Mouse (Mus musculus): ENCODE results near the gene Gm28043. TPM values are rescaled to one million over a fixed set of nuclear protein-coding genes. Genes with fewer than 3 reads are reported as not detected.

The Gm28043 gene
- polyA plus RNA-seq, 1 experiment from 2014 or later = 4.1 TPM

DNA sequence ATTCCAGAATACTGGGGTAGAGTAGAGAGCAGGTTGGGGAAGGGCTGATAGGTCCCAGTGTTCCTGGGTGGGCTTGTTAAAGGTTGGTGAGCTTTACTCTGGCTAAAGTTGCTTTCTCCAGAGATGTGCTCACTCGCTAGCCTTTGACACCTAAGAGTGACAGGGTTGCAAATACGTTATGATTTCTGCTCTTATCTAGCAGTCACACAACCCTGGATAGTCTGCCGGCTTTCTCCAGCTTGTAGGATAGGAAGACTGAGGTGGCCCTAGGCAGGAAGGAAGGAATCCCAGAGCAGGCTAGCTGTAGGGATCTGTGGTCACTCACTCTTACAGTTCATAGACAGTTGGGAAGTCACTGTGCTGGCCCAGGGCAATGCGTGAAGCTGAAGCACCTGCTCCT is 69.6 kb downstream of the Gm28043 start:
- no peaks in the 10 kb centered on the region for H3K4me1 ChIP-seq
- no peaks in the 10 kb centered on the region for H3K9me3 ChIP-seq (replicated peaks)
- H3K4me3 ChIP-seq = no peak overlapping the region
- WGBS = 87% methylated on average over 4 of the region's 4 CpGs
- peaks cover 83% of the 10 kb centered on the region for H3K36me3 ChIP-seq
- no peaks in the 10 kb centered on the region for H3K27me3 ChIP-seq
- no peak overlapping the region for H3K27ac ChIP-seq
- H3K4me2 ChIP-seq (replicated peaks) = no peak overlapping the region
- no peak for ATAC-seq (ENCODE audit: low FRiP score)
- H3K9ac ChIP-seq = no peak overlapping the region

DNA sequence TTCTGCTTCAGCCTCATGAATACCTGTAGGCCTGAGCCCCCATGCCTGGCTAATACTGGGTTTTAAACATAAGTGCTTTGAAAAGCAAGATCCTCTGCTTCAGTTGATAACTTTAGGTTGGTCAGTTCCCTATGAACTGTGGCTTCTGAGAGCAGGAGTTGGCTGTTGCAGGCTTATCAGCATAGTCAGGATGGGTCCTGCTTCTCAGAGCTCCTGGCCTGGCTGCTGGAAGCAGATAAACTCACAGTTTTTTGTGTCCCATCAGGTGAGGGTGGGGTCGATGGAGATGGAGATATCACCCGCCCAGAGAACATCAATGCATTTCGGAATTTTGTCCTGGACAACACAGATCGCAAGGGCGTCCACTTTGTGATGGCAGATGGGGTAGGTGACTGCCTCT is 72.1 kb downstream of the Gm28043 start:
- no peak overlapping the region for H3K9ac ChIP-seq
- ATAC-seq (ENCODE audit: low FRiP score) = no peak
- no peak overlapping the region for H3K4me3 ChIP-seq
- WGBS = 98% methylated on average over 5 of the region's 5 CpGs
- H3K36me3 ChIP-seq = peaks cover 84% of the 10 kb centered on the region
- no peaks in the 10 kb centered on the region for H3K4me1 ChIP-seq
- H3K27ac ChIP-seq = no peak overlapping the region
- no peaks in the 10 kb centered on the region for H3K27me3 ChIP-seq
- H3K4me2 ChIP-seq (replicated peaks) = no peak overlapping the region
- H3K9me3 ChIP-seq (replicated peaks) = no peaks in the 10 kb centered on the region

DNA sequence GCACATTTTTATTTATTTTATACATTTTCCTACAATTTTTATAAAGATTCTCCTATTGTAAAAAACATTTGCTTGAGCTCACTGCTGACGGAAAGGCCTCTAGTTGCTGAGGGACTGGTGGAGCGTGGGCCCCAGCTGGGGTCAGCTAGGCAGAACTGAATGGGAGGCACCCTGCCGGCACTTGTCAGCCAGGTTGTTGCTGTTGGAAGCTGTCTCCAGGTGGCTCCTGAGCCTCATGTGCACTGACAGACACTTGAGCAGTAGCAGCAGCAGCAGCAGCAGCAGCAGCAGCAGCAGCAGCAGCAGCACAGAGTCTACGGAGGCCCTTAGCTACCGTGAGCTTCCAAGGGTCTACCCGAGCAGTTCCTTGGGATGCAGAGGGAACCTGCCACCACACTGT is 72.7 kb downstream of the Gm28043 start:
- H3K4me3 ChIP-seq = no peak overlapping the region
- no peaks in the 10 kb centered on the region for H3K4me1 ChIP-seq
- H3K9me3 ChIP-seq (replicated peaks) = no peaks in the 10 kb centered on the region
- peaks cover 79% of the 10 kb centered on the region for H3K36me3 ChIP-seq
- no peak for ATAC-seq (ENCODE audit: low FRiP score)
- 68% methylated on average over 6 of the region's 6 CpGs for WGBS
- H3K27ac ChIP-seq = no peak overlapping the region
- no peak overlapping the region for H3K4me2 ChIP-seq (replicated peaks)
- H3K9ac ChIP-seq = no peak overlapping the region
- no peaks in the 10 kb centered on the region for H3K27me3 ChIP-seq

DNA sequence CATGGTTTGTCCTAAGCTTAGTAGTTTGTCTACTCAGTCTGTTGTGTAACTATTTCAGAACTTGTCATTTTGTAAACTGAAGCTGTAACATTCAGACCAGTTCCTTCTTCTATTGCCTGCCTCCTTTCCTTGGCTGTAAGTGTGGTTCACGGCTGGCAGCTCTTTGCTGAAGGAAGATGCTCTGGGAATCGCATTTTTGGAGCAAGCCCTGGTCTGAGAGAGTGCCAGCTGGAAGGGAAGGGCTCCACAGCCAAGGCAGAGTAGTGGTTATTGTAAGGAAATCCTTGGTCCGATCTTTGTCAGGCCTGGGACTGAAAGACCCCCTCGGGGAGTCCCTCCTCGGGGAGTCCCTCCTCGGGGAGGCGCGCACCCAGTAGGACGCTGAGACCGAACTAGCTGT is 73.9 kb downstream of the Gm28043 start:
- Histone ChIP-seq H3K36me3 (peaks cover 76% of the 10 kb centered on the region), H3K27ac (no peak overlapping the region), H3K27me3 (no peaks in the 10 kb centered on the region), H3K9ac (no peak overlapping the region), H3K4me1 (no peaks in the 10 kb centered on the region), H3K4me2 (replicated peaks) (no peak overlapping the region), H3K9me3 (replicated peaks) (no peaks in the 10 kb centered on the region), H3K4me3 (no peak overlapping the region)
- ATAC-seq (ENCODE audit: low FRiP score) = no peak
- WGBS = 95% methylated on average over 10 of the region's 10 CpGs

DNA sequence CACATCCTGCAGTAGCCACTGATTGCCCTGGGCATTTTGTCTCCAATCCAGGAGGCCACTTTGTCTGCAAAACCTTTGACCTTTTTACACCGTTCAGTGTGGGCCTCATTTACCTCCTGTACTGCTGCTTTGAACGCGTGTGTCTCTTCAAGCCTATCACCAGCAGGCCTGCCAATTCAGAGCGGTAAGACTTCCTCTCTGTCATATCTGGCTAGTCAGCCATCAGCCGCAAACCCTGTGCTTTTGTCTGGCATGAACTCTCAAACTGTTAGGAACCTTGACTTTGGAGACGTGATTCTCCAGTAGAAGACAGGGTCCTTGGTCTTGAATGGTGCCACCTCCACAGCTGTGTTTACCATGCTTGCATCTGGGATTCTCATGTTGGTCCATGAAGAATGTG is 75.6 kb downstream of the Gm28043 start:
- Histone ChIP-seq H3K4me1 (no peaks in the 10 kb centered on the region), H3K27ac (no peak overlapping the region), H3K4me3 (no peak overlapping the region), H3K9me3 (replicated peaks) (no peaks in the 10 kb centered on the region), H3K9ac (no peak overlapping the region), H3K4me2 (replicated peaks) (no peak overlapping the region), H3K36me3 (peaks cover 76% of the 10 kb centered on the region), H3K27me3 (no peaks in the 10 kb centered on the region)
- WGBS = 83% methylated on average over 6 of the region's 6 CpGs
- ATAC-seq (ENCODE audit: low FRiP score) = no peak

DNA sequence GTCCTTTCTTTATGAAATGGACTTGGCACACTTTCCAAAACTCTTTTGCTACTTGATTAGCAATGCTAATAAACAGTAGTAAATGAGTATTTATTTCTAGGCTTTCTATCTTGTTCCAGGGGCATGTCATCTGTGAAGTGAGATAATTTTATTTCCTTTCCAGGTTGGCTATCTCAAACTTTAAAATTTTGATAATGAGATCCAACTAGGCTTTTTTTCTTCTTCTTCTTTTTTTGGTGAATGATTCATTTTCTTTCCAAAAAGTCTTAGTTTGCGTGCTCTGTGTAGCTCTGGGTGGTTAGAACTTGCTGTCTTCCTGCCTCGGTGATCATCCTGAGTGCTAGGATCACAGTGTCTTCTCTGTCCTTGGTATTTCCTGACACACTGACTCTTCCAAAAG is 78.2 kb downstream of the Gm28043 start:
- Histone ChIP-seq H3K4me3 (no peak overlapping the region), H3K9me3 (replicated peaks) (no peaks in the 10 kb centered on the region), H3K4me1 (no peaks in the 10 kb centered on the region), H3K4me2 (replicated peaks) (no peak overlapping the region), H3K27me3 (no peaks in the 10 kb centered on the region), H3K9ac (no peak overlapping the region), H3K36me3 (peaks cover 75% of the 10 kb centered on the region), H3K27ac (no peak overlapping the region)
- no peak for ATAC-seq (ENCODE audit: low FRiP score)
- WGBS = 94% methylated on average over 2 of the region's 2 CpGs

DNA sequence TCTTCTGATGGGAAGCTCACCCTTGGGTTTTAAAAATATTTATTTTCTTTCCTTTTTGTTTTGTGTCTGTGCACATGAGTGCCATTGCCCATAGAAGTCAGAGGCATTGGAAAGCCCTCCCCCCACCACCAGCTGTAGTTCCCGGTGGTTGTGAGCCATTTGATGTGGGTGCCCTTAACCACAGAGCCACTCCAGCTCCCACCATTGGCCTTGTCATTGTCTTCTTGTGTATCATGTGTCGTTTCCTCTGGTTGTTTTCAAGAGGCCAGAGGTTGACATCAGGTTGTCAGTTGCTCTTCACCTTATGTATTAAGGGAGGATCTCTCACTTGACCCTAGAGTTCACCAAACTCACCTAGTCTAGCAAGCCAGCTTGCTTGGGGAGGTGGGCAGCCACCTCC is 78.9 kb downstream of the Gm28043 start:
- H3K27ac ChIP-seq = no peak overlapping the region
- no peaks in the 10 kb centered on the region for H3K9me3 ChIP-seq (replicated peaks)
- H3K4me2 ChIP-seq (replicated peaks) = no peak overlapping the region
- no peak for ATAC-seq (ENCODE audit: low FRiP score)
- no peak overlapping the region for H3K9ac ChIP-seq
- no peak overlapping the region for H3K4me3 ChIP-seq
- peaks cover 77% of the 10 kb centered on the region for H3K36me3 ChIP-seq
- 78% methylated on average over 2 of the region's 2 CpGs for WGBS
- H3K4me1 ChIP-seq = no peaks in the 10 kb centered on the region
- no peaks in the 10 kb centered on the region for H3K27me3 ChIP-seq

DNA sequence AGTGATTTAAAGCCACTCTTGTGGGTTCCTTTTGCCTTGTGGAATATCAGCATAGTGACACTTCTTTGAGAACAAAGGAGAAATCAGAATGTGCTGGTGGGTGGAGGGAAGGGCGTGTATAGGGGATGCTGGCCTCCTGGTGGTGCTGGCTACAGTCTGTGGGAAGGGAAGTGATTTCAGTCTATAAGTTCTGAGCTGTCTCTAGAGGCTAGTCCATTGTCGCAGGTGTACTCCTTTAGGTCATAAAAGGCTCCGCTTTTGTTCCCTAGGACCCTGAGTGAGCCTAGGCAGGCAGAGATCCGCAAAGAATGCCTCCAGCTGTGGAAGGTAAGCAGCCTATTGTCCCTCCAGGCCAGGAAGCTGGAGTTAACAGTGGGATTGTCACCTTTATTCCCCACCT is 79.8 kb downstream of the Gm28043 start:
- no peak overlapping the region for H3K9ac ChIP-seq
- H3K4me3 ChIP-seq = no peak overlapping the region
- no peak for ATAC-seq (ENCODE audit: low FRiP score)
- H3K27ac ChIP-seq = no peak overlapping the region
- no peak overlapping the region for H3K4me2 ChIP-seq (replicated peaks)
- H3K27me3 ChIP-seq = no peaks in the 10 kb centered on the region
- 82% methylated on average over 4 of the region's 4 CpGs for WGBS
- no peaks in the 10 kb centered on the region for H3K4me1 ChIP-seq
- no peaks in the 10 kb centered on the region for H3K9me3 ChIP-seq (replicated peaks)
- H3K36me3 ChIP-seq = peaks cover 81% of the 10 kb centered on the region

DNA sequence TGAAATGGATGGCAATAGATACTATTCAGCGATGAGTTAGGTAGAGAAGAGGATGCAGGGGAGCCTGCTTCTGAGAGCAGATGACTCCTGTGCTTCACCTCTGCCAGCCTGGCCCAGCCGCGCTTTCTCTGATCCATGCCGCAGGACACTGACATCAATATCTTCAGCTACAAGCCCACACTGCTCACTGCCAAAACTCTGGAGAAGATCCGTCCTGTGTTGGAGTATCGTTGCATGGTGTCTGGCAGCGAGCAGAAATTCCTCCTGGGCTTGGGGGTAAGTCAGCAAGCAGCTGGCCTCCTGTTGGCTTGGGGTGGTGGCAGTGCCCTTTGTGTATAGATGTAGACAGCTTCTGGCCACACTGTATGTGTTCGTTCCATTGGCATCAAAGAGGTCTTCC is 82.3 kb downstream of the Gm28043 start:
- peaks cover 82% of the 10 kb centered on the region for H3K36me3 ChIP-seq
- no peaks in the 10 kb centered on the region for H3K4me1 ChIP-seq
- no peak overlapping the region for H3K4me2 ChIP-seq (replicated peaks)
- no peak overlapping the region for H3K9ac ChIP-seq
- H3K9me3 ChIP-seq (replicated peaks) = no peaks in the 10 kb centered on the region
- no peak overlapping the region for H3K27ac ChIP-seq
- ATAC-seq (ENCODE audit: low FRiP score) = no peak
- 98% methylated on average over 8 of the region's 8 CpGs for WGBS
- H3K27me3 ChIP-seq = no peaks in the 10 kb centered on the region
- no peak overlapping the region for H3K4me3 ChIP-seq

DNA sequence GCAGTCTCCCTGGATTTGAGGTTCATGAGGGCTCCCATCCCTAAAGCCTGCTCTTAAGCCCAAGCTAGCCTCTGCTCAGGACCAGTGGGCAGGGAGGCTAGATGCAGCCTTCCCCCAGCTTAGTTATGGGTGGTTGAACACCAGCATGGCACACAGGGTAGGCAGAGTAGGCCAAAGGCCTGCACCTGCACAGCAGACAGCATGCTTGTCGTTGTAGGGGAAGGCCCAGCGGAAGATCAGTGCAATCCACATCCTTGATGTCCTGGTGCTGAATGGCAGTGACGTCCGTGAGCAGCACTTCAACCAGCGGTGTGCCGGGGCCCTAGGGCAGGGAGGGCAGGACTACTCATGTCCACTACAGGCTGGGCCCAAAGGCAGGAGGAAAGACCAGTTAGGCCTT is 83.7 kb downstream of the Gm28043 start:
- H3K27me3 ChIP-seq = no peaks in the 10 kb centered on the region
- H3K9me3 ChIP-seq (replicated peaks) = no peaks in the 10 kb centered on the region
- WGBS = 89% methylated on average over 6 of the region's 6 CpGs
- H3K27ac ChIP-seq = no peak overlapping the region
- peaks cover 96% of the 10 kb centered on the region for H3K36me3 ChIP-seq
- H3K4me1 ChIP-seq = peaks cover 8% of the 10 kb centered on the region
- no peak overlapping the region for H3K9ac ChIP-seq
- H3K4me3 ChIP-seq = no peak overlapping the region
- ATAC-seq (ENCODE audit: low FRiP score) = no peak
- no peak overlapping the region for H3K4me2 ChIP-seq (replicated peaks)

GRCm38 (mm10) chr17:29700573-29700972 is 85.9 kb downstream of the Gm28043 start:
- no peaks in the 10 kb centered on the region for H3K9me3 ChIP-seq (replicated peaks)
- H3K27ac ChIP-seq = no peak overlapping the region
- H3K36me3 ChIP-seq = peaks cover 87% of the 10 kb centered on the region
- WGBS = 90% methylated on average over 7 of the region's 7 CpGs
- no peak overlapping the region for H3K4me2 ChIP-seq (replicated peaks)
- no peak overlapping the region for H3K9ac ChIP-seq
- peaks cover 8% of the 10 kb centered on the region for H3K4me1 ChIP-seq
- H3K4me3 ChIP-seq = no peak overlapping the region
- ATAC-seq (ENCODE audit: low FRiP score) = no peak
- no peaks in the 10 kb centered on the region for H3K27me3 ChIP-seq

GRCm38 (mm10) chr17:29702938-29703710 is 88.4 kb downstream of the Gm28043 start:
- Histone ChIP-seq H3K9ac (no peak overlapping the region), H3K4me3 (no peak overlapping the region), H3K4me1 (peaks cover 29% of the 10 kb centered on the region), H3K9me3 (replicated peaks) (no peaks in the 10 kb centered on the region), H3K27me3 (no peaks in the 10 kb centered on the region), H3K27ac (no peak overlapping the region), H3K36me3 (peaks cover 64% of the 10 kb centered on the region), H3K4me2 (replicated peaks) (no peak overlapping the region)
- 80% methylated on average over 4 of the region's 4 CpGs for whole genome bisulfite sequencing
- ATAC-seq (ENCODE audit: low FRiP score) = no peak

DNA sequence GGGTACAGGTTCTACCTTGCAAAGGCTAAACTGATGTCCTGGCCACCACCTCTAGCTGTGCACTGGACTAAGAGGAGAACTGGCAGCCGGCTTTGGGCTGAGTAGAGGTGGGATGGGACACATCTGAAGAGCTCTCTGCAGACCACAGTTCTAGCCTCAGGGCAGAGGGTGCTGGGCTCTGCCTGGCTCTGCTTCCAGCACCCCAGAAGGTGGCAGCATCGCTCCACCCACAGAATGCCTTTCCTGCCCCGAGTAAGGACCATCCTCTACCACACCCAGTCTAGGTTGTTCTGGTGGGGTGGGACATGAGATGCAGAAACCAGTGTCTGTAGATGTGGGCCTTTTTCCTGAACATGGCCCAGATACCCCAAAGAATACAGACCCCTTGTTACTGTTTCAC is 90.1 kb downstream of the Gm28043 start:
- no peak overlapping the region for H3K9ac ChIP-seq
- 18% methylated on average over 3 of the region's 3 CpGs for whole genome bisulfite sequencing
- ATAC-seq (ENCODE audit: low FRiP score) = peak; percentile 76
- H3K36me3 ChIP-seq = peaks cover 48% of the 10 kb centered on the region
- no peak overlapping the region for H3K4me3 ChIP-seq
- H3K27me3 ChIP-seq = no peaks in the 10 kb centered on the region
- no peaks in the 10 kb centered on the region for H3K9me3 ChIP-seq (replicated peaks)
- no peak overlapping the region for H3K4me2 ChIP-seq (replicated peaks)
- H3K27ac ChIP-seq = no peak overlapping the region
- peaks cover 46% of the 10 kb centered on the region for H3K4me1 ChIP-seq

Measured in hindbrain, embryonic 12.5 days (tissue).